ENCODE assay signal across 12 mouse cellular contexts in genomic region chr19:45596019-45596418, GRCm38 (mm10). TPM values are rescaled to one million over a fixed set of nuclear protein-coding genes. Genes with fewer than 3 reads are reported as not detected.
DNase-seq lines count a peak whose midpoint lies in the region; ATAC-seq lines count a peak whose summit lies in the region.
"Had no signal": no experiment of that assay in that cellular context is flagged by ENCODE, and none has a peak within 500 bp of the region (broad histone marks: within the 10 kb centered on the region; RNA-seq: fewer than 3 reads in every experiment).

No protein-coding gene starts in this region.

- peaks cover 4% of the 10 kb centered on the region for H3K4me1 ChIP-seq in forebrain, embryonic 11.5 days (replicated peaks; ENCODE audit: control insufficient read depth, insufficient read depth, low read length)
- no peaks in the 10 kb centered on the region; the same call in 1 of the 2 replicates for H3K4me1 ChIP-seq in hindbrain, embryonic 14.5 days (replicated peaks; ENCODE audit: control insufficient read depth, insufficient read depth, low read length)

- peak; percentile 84 for DNase-seq in left cerebral cortex, postnatal 4 days
- no peak for DNase-seq in left cerebral cortex, adult 8-10 months (ENCODE audit: low spot score in 2 of 2)
- peak; percentile 80 for DNase-seq in forebrain, embryonic 11.5 days (ENCODE audit: low spot score)
- DNase-seq in hindbrain, embryonic 14.5 days (ENCODE audit: low spot score) = peak; percentile 57
- peak; percentile 43 for DNase-seq in retina, postnatal 7 days (ENCODE audit: low read depth, low spot score)
- no peak for DNase-seq in right cerebral cortex, postnatal 14 days
- no peak for DNase-seq in liver
- DNase-seq: kidney, adult 11 months; layer of hippocampus, adult 9-11 months had no signal

- no peak overlapping the region for H3K4me2 ChIP-seq in forebrain, embryonic 11.5 days (ENCODE audit: low read depth, low read length, severe bottlenecking)
- H3K4me2 ChIP-seq in hindbrain, embryonic 14.5 days (replicated peaks) = no peak overlapping the region
- H3K4me2 ChIP-seq: embryonic facial prominence, embryonic 15.5 days; liver, embryonic 11.5 days had no signal

- H3K27me3 ChIP-seq in forebrain, embryonic 11.5 days (ENCODE audit: control insufficient read depth, insufficient read depth, low read length) = peaks cover 95% of the 10 kb centered on the region
- H3K27me3 ChIP-seq in hindbrain, embryonic 14.5 days (ENCODE audit: control insufficient read depth, insufficient read depth, low read length) = peaks cover 47% of the 10 kb centered on the region
- H3K27me3 ChIP-seq: embryonic facial prominence, embryonic 15.5 days had no signal

- ATAC-seq in forebrain, embryonic 11.5 days (replicated peaks; ENCODE audit: low FRiP score) = peak; percentile 70
- ATAC-seq in hindbrain, embryonic 14.5 days (ENCODE audit: low FRiP score) = peak; percentile 68; the same call in 1 of the 2 replicates

- 24% methylated on average over 7 of the region's 7 CpGs for WGBS in forebrain, embryonic 11.5 days
- 7% methylated on average over 7 of the region's 7 CpGs for WGBS in hindbrain, embryonic 14.5 days

- H3K4me3 ChIP-seq in forebrain, embryonic 11.5 days (ENCODE audit: low read depth, low read length) = no peak overlapping the region
- H3K4me3 ChIP-seq in hindbrain, embryonic 14.5 days (replicated peaks; ENCODE audit: low read length) = no peak overlapping the region
- H3K4me3 ChIP-seq: embryonic facial prominence, embryonic 15.5 days had no signal

- H3K36me3 ChIP-seq in forebrain, embryonic 11.5 days (ENCODE audit: control insufficient read depth, insufficient read depth, low read length) = no peaks in the 10 kb centered on the region
- 0 out of 2 replicates have a peak, but pooled peaks cover 3% of the 10 kb centered on the region for H3K36me3 ChIP-seq in hindbrain, embryonic 14.5 days (replicated peaks; ENCODE audit: control insufficient read depth, insufficient read depth)
- H3K36me3 ChIP-seq: embryonic facial prominence, embryonic 15.5 days had no signal

- H3K27ac ChIP-seq in forebrain, embryonic 11.5 days (ENCODE audit: low read depth, low read length) = no peak overlapping the region
- H3K27ac ChIP-seq in hindbrain, embryonic 14.5 days = no peak overlapping the region
- H3K27ac ChIP-seq: embryonic facial prominence, embryonic 15.5 days; macrophage had no signal

- H3K9ac ChIP-seq in forebrain, embryonic 11.5 days (ENCODE audit: low read length) = no peak overlapping the region
- no peak overlapping the region for H3K9ac ChIP-seq in hindbrain, embryonic 14.5 days
- H3K9ac ChIP-seq: embryonic facial prominence, embryonic 15.5 days had no signal

- intact Hi-C loops in left cerebral cortex, postnatal 4 days (cut with DNase I) = no loop called here

- no peaks in the 10 kb centered on the region for H3K9me3 ChIP-seq in forebrain, embryonic 11.5 days (ENCODE audit: control insufficient read depth, low read length)
- H3K9me3 ChIP-seq in hindbrain, embryonic 14.5 days (ENCODE audit: control insufficient read depth, low read length) = no peaks in the 10 kb centered on the region
- H3K9me3 ChIP-seq: embryonic facial prominence, embryonic 15.5 days had no signal

RNA-seq across cellular contexts. Expression of gene Gm17018, which starts 35.6 kb away (rescaled TPM):
- total RNA-seq in left cerebral cortex, postnatal 4 days (2021) = 10 to 100 TPM; 34.9 to 41.2 TPM
- 10 to 100 TPM; 60.3 to 75.7 (median 69.0) TPM for total RNA-seq in left cerebral cortex, adult 8-10 months (2022)
- 49.7 and 53.9 TPM in 2 replicates for polyA plus RNA-seq in forebrain, embryonic 11.5 days (2014; fragmentation: Nextera tagmentation; extraction: Ambion mirVana)
- 75.5 and 87.4 TPM in 2 replicates for polyA plus RNA-seq in hindbrain, embryonic 14.5 days (2014; fragmentation: Nextera tagmentation; extraction: Ambion mirVana)

RNA-seq across cellular contexts. Expression of gene Poll, which starts 35.7 kb away (rescaled TPM):
- 1 to 10 TPM; 5.5 to 6.6 TPM for total RNA-seq in left cerebral cortex, postnatal 4 days (2021)
- total RNA-seq in left cerebral cortex, adult 8-10 months (2022) = 10 to 100 TPM in 2 of 4 experiments, 1 to 10 TPM in 2; 9.3 to 11.4 (median 10.6) TPM
- 22.6 and 24.0 TPM in 2 replicates for polyA plus RNA-seq in forebrain, embryonic 11.5 days (2014; fragmentation: Nextera tagmentation; extraction: Ambion mirVana)
- 9.7 and 12.3 TPM in 2 replicates for polyA plus RNA-seq in hindbrain, embryonic 14.5 days (2014; fragmentation: Nextera tagmentation; extraction: Ambion mirVana)

Comparison
In these comparisons a context has a peak if more than half of its experiments do, and no peak if none do; other contexts are left out.
1. DNase-seq: peak in left cerebral cortex, postnatal 4 days (single experiment), forebrain, embryonic 11.5 days (single experiment), hindbrain, embryonic 14.5 days (single experiment) and retina, postnatal 7 days (single experiment); none in left cerebral cortex, adult 8-10 months (0 of 2), right cerebral cortex, postnatal 14 days (single experiment) and liver (single experiment).